Mouse (Mus musculus) R1 (cell line): ENCODE data around the gene Hcls1.

ENCODE experiments used
- DNase-seq: peaks from one replicate; pipeline ENCODE4 v3.0.0-alpha.2; 2018; ENCODE audit warnings: low read depth, low spot score

Hcls1 gene

DNA sequence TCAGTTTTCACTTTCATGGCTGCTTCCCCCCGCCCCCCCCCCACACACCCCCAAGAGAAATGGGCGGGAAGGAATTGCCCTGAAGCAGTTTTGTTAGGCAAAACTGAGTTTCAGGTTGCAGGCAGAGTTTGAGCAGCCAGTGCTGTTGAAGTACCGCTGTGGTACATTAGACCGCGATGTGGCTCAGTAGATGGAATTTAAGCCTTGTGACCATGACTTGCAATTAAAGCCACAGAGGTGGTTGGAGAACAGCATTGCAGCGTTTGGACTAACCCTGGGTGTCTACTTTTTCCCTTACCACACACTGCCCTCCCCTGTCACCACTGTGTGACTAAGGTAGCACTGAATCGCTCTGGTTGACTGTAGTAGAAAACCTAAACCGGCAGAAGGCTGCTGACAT, 54.7 kb downstream of the Hcls1 start:
- DNase-seq, result no peak

DNA sequence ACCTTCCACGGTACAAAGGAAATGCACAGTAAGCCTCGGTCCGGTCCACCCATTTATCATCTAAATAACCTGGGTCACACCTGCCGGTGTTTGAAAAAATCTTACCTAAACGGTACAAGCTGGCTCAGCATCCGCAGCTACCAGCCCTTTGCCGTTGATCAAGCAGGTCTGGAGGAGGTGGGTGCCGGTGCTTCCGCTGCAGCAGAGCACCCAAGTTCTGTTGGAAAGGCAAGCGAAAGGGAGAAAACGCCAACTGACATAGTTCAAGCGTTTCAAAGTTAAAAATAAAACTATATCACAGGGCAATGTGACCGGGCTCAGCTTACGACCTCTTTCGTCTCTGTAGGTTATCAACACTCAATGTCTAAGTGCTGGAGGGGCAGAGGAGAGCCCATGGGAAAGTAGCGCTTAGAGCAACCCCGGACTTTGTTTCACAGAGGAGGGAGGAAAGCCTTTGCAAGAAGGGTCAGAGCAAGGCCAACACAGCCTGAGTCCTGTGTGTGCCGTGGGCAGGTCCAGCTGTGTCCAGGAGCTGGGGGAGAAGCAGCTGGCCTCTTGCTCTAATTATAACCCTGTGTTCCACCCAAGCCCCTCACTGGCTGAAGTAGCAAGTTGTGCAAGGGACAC, 55.3 kb downstream of the Hcls1 start, which contains the start of gene Fbxo40:
Fbxo40 (minus strand) TSS at position 469 of the 627 bp plus-strand sequence.
- DNase-seq, result no peak

DNA sequence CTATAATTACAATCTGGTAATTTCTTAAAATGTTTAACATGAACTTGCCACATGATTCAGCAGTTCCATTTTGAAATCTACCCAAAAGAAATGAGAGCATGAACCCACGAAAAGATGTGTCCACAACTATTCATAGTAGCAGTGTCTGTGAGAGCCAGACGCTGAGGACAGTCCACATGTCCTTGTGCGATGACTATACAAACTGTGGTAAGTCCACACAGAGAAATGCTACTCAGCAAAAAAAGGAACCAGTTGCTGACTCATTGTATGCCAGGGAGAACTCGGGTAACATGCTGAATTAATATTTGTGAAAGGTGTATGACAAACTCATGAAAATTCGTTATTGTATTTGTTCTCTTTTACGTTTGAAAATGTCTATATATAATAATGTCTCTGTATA, 62.9 kb downstream of the Hcls1 start:
- no peak for DNase-seq

DNA sequence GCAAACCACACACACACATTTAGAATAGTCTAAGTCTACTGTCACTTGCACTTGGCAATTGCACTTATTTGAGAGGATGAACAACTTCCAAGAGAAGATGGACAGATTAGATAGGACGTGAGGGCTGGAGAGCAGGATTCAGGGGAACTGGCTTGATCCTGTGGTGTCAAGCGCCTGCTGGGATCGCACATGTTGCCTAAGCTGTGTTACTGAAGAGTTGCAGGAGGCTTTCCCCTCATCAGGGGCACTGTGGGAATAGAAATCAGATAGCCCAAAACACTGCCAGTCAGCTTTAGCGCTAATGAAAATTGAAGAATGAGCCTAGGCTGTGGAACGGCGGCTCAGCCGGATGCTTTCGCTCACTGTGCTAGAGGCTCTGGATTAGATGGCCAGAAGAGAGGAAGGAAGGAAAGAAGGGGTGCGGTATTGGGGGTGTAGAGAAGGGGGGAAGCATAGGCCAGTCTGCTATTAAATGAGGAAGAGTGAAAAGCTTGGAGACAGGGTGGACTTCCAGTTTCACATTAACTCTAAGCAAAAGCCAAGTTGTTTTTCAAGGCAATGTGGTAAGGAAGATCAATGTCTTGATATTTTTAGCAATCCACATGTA, 64.7 kb downstream of the Hcls1 start:
- DNase-seq, result no peak

DNA sequence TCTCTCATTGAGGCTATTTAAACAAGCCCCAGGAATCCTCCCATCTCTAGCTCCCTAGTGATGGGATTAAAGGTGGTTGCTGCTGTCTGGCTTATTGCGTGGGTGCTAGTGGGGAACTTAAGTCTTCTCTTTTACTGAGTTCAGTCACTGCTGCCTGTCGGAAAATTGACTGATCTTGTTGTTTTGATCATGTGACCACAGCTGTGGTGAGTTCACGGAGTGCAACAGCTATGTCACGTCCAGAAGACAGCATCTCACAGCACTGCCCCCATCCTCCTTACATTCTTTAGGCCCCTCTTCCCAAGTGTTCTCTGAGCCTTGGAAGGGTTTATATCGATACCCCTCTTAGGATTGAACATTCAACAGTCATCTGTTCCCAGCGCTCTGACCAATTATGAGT, 74.5 kb downstream of the Hcls1 start:
- DNase-seq, result no peak

DNA sequence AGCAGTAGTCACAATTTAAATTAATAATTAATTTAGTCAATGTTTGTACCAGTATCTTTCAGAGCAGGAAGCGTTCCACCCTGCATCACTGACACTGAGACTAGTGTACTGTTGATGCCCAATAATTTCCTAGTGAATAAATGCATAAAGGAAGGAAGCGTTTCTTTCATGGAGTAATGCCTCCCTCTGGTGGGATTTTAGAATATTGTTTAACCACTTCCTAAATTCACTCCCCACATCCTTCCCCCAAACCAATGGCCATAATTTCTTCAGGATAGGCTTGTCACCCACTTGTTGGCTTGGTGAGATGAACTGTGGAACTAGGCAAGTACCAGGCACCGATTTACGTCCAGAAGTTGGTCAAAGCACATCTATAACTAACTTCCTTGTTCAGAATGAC, 75.6 kb downstream of the Hcls1 start:
- peak; percentile 47 for DNase-seq

DNA sequence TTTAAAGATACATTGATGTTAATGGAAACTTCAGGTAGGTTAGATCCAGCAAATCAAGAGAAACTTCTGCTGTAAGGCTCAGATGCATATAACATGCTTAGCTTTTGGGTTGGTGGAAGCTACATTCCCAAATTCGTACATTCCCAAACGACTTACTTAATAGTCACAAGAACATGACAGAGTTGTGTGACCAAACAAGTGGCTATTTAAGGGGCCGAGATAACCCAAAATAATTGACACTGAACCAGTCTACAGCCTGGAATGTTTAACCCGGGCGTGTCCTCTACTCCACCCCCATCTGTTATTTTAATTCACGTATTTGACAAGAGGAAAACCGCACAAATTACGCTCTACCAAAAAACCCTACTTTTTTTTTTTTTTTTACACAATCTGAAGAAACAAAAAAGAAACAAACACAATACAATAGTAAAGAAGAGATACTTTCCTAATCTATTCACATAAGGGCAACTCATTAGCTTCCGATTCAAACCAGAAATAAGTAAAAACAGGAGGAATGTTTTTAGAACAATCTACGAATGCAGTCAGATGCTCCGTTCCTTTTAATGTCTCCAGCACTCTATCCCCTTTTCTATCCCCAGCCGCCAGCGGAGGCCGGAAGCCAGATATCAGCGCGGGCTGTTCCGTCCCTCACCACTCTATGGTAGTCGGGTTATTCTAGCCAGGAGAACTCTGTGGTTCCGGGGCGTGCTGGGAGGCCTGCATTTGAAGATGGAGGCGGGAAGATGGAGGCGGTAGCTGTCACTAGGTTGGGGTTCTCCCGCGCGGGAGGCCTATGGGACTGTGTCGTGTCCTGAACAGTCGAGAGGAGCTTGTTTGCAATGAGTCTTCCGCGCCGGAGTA, 76.5 kb downstream of the Hcls1 start, which contains the start of gene Polq:
Polq (plus strand) TSS at position 726 of the 861 bp plus-strand sequence.
- peak; percentile 94 for DNase-seq

DNA sequence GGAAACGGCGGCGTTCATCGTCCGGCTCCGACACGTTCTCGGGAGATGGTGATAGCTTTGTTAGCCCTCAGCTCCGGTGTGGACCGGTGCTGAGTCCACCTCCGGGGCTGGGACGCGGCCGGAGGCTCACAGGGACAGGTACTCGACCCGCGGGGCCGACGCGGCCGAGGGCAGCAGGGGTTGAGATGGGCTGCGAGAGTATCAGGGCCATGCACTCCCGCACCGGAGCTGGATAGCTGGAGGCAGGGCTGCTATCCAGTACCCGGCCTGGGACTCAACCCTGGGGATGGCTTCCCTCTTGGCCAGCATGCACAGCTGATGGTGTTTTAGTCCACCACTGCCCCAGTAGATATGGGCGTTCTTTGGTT, 77.1 kb downstream of the Hcls1 start:
- DNase-seq, result no peak

DNA sequence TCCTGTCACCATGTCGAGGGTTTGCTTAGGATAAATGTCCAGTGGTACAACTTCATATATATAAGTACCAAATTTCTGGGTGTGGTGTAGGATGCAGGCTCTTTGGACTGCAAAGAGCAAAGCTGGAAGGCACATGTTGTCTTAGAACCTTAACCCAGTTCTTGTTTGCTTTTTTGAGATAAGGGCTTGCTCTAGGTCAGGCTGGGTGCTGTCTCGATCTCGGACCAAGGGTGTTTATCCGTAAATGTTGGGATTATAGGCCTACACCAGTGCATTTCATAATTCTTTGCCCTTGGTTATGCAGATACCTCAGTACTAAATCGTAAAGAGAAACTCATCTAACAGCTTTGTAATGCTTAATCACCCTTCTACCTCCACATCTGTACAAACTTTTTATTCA, 77.6 kb downstream of the Hcls1 start:
- no peak for DNase-seq
